Mouse (Mus musculus) inflammation-experienced regulatory T-cells, adult 6 months (primary cell): ENCODE data around the gene Rbfox3. TPM values are rescaled to one million over a fixed set of nuclear protein-coding genes. Genes with fewer than 3 reads are reported as not detected.

ENCODE experiments used
- ATAC-seq: one replicate; pipeline ENCODE4 v1.8.0; 2017
- polyA plus RNA-seq, 3 experiments: library from polyadenylated mRNA; unstranded; fragments of 100-300 nt; shearing (Covaris generic); gene quantifications; one replicate each; pipeline ENCODE4 v1.2.1; 2017

The Rbfox3 gene
- under 1 TPM in 1 of 3 experiments, not detected in 2; 0.30 TPM for polyA plus RNA-seq

GRCm38 (mm10) chr11:118911307-118912070, at the start of gene Rbfox3:
Gene Rbfox3, minus strand, starts transcription at chr11:118911597.
- no peak for ATAC-seq

- ATAC-seq = no peak
Measured at GRCm38 (mm10) chr11:118960649-118961048, 49.3 kb upstream of the Rbfox3 start.

- no peak for ATAC-seq
Measured at GRCm38 (mm10) chr11:118957070-118957471, 45.7 kb upstream of the Rbfox3 start.

- no peak for ATAC-seq
Measured at GRCm38 (mm10) chr11:118955016-118955415, 43.6 kb upstream of the Rbfox3 start.

GRCm38 (mm10) chr11:118945868-118946267, 34.5 kb upstream of the Rbfox3 start:
- no peak for ATAC-seq

- no peak for ATAC-seq
Measured at GRCm38 (mm10) chr11:118941268-118941667, 29.9 kb upstream of the Rbfox3 start.

GRCm38 (mm10) chr11:118940539-118940938, 29.1 kb upstream of the Rbfox3 start:
- no peak for ATAC-seq

GRCm38 (mm10) chr11:118939731-118940130, 28.3 kb upstream of the Rbfox3 start:
- no peak for ATAC-seq

GRCm38 (mm10) chr11:118934925-118935324, 23.5 kb upstream of the Rbfox3 start:
- no peak for ATAC-seq

GRCm38 (mm10) chr11:118927081-118927480, 15.7 kb upstream of the Rbfox3 start:
- no peak for ATAC-seq

- ATAC-seq = no peak
Measured at GRCm38 (mm10) chr11:118921852-118922251, 10.5 kb upstream of the Rbfox3 start.

- ATAC-seq = no peak
Measured at GRCm38 (mm10) chr11:118916423-118917030, 5.1 kb upstream of the Rbfox3 start.

GRCm38 (mm10) chr11:118915888-118916287, 4.5 kb upstream of the Rbfox3 start:
- no peak for ATAC-seq

- no peak for ATAC-seq
Measured at GRCm38 (mm10) chr11:118912686-118913085, 1.3 kb upstream of the Rbfox3 start.

- ATAC-seq = no peak
Measured at GRCm38 (mm10) chr11:118910756-118911155, 641 bp downstream of the Rbfox3 start.

- no peak for ATAC-seq
Measured at GRCm38 (mm10) chr11:118909814-118910201, 1.6 kb downstream of the Rbfox3 start.

GRCm38 (mm10) chr11:118908981-118909813, 2.2 kb downstream of the Rbfox3 start:
- ATAC-seq = no peak

- ATAC-seq = no peak
Measured at GRCm38 (mm10) chr11:118908431-118908980, 2.9 kb downstream of the Rbfox3 start.

- ATAC-seq = no peak
Measured at GRCm38 (mm10) chr11:118907471-118908401, 3.7 kb downstream of the Rbfox3 start.

- ATAC-seq = no peak
Measured at GRCm38 (mm10) chr11:118906824-118907470, 4.5 kb downstream of the Rbfox3 start.

GRCm38 (mm10) chr11:118906131-118906823, 5.1 kb downstream of the Rbfox3 start:
- no peak for ATAC-seq
